Mouse (Mus musculus) c-Kit-positive CD71-positive TER-119-positive erythroid progenitor cells, embryonic 14.5 days (primary cell): ENCODE results near the gene Dcp1a.
"Not testable (repeated sequence)": the region's sequence is repeated elsewhere in the genome, so short reads cannot be mapped to it uniquely, and the experiment has no call there.

ENCODE experiments used
- DNase-seq: peaks from one replicate; pipeline ENCODE4 v3.0.0-alpha.2; 2013; ENCODE audit warnings: low spot score

The Dcp1a gene

DNA sequence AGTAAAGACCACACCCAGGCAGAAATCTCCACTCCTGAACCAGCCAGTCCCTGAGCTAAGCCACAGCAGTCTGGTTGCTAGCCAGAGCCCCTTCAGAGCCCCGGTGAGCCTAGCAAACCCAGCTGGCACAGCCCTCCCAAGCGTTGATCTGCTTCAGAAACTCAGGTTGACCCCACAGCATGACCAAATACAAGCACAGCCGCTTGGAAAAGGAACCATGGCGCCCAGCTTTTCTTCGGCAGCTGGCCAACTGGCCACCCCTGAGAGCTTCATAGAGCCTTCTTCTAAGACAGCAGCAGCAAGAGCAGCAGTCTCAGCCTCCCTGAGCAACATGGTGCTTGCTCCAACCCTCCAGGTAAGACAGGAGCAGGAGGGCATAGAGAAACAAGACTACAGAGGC, 40.0 kb downstream of the Dcp1a start:
- DNase-seq: no peak

DNA sequence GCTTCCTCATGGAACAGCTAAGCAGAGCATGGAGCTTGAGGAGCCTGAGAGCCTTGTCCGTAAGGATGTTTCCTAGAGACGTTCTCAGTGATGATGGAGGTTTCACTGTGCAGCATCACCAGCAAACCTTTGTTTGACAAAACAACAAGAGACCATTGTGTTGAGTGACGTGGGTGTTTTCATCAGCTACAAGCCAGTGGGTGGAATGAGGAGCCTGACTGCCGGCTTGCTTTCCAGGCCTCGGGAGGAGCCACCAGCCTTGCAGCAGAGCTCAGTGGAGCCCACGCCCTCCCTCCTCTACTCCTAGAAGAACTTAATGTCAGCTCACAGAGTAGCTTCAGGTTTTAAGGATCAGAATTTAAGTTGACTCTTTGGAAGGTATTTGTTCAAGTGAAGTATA, 44.0 kb downstream of the Dcp1a start:
- DNase-seq: no peak

DNA sequence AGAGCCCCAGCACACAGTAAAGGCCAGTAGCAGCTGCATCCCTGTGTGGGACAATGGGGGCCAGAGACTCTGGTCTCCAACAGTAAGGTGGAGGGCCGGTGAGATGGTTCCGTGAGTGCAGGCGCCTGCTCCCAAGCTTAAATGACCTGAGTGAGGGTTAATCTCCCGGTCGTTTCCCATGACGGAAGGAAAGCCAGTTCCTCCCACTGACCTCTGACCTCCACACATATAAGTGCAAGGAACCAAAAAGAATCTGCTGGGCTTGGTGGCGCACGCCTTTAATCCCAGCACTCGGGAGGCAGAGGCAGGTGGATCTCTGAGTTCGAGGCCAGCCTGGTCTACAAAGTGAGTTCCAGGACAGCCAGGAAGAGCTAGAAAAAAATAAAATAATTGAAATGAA, 49.1 kb downstream of the Dcp1a start:
- DNase-seq: no peak

DNA sequence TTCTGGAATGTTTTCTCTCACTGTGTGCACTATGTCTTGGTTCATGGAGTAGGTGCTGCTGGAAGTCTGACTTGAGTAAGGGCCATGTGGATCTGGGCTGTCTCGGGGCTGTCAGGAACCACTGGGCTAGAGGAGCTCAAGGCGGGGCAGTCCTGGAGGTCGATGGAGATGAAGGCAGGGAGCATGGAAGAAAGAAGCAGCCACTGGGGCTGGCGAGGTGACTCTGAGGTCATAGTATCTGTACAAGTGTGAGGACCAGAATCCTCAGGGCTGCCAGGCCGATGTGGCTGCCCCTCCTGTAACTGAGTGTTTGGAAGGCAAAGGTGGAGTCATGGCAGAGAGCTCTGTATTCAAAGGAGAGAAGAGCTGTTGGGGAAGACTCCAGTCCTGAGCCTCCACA, 49.6 kb downstream of the Dcp1a start:
- DNase-seq: no peak

DNA sequence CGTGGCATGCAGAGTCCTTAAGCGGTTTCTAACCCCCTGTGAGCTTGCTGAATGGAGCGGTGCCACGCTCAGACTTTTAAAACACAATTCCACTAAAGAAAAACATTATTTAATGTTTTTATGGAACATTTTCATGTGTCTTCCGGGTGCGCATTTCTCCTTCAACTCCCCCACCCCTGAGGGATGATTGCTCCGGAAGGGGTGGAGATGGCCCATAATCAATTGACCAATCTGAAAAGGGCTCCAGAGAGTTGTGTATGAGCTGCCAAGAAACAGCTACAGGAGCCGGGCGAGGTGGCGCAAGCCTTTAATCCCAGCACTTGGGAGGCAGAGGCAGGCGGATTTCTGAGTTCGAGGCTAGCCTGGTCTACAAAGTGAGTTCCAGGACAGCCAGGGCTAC, 50.1 kb downstream of the Dcp1a start:
- no peak for DNase-seq

DNA sequence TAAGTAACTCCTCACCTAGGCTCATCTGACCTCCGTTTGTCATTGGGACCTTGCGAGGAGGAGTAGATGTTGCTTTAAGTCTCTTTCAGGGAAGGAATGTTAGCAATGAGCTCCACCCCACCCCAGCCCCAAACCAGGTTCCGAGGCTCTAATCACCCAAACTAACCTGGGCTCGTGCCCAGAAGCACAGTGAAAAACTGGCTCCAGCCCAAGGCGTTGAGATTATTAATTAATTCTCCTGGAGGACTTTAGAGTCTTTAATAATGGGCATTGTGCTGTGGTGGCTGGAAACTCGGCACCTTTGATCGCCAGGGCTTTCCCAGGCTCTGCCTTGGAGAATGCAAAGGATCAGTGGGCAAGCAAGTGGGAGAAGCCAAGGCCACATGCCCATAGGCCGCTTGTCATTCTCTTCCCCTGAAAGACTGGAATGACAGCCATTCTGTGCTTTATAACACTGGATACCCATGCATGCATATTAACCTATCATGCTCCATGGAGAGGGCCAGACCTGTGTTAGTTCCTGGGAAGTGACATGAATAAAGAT, 51.5 kb downstream of the Dcp1a start:
- DNase-seq: no peak

DNA sequence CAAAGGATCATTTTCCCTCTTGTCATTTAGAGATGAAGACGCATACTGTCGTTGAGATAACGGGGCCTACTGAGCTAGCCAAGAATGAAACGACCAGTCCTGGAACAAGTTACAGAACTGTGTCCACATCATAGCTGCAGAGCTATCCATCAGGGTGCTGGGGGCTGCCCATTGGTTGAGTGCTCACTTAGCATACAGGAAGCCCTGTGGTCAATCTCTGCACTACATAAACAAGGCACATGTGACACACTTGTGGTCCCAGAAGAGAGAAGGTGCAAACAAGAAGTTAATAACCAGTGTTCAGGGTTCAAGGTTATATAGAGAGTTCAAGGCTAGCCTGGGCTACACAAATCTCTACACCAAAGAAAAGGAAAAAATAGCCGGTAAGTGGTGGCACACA, 52.1 kb downstream of the Dcp1a start:
- DNase-seq: no peak

DNA sequence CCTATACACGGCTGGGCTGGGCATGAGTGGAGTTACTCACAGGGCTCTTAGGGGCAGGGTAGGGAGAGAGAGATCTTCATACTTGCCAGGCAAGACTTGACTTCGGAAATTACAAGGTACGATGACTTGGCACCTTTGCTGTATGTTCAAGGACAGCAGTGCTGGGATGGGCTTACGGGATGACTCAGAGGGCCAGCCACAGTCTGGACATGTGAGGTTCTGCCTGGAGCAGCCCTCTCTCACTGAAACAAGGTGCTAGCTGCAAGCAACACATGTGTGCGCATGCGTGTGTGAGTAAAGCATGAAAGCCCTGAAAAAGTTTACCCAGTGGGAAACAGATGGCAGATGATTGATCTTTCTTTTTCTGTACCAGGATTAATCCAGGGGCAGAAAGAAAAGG, 52.6 kb downstream of the Dcp1a start:
- DNase-seq: no peak

DNA sequence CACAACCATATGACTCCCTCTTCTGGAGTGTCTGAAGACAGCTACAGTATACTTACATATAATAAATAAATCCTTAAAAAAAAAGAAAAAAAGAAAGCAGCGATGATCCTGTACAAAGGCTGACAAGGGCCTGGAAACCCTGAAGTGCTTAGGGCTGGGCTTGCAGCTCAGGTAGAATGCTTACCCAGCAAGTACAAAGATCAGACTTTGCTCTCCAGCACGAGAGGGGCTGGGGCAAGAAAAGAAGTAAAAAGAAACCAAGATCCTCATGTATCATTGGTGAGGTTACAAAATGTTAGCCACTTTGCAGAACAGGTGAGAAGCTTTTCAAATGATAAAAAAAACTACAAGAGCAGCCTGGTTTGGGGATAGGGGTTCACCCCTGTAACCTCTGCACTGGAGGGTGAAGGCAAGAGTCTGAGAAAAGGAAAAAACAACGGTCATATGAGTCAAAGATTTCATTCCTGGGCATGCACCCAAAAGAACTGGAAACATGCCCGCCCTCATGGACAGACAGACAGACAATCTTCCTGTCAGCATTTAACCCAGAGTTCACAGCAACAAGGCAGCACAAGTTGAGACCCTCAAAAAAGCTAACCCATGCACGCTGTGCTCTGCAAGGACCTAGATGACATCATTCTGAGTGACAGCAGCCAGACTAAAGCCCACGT, 54.6 kb downstream of the Dcp1a start:
- no peak for DNase-seq

DNA sequence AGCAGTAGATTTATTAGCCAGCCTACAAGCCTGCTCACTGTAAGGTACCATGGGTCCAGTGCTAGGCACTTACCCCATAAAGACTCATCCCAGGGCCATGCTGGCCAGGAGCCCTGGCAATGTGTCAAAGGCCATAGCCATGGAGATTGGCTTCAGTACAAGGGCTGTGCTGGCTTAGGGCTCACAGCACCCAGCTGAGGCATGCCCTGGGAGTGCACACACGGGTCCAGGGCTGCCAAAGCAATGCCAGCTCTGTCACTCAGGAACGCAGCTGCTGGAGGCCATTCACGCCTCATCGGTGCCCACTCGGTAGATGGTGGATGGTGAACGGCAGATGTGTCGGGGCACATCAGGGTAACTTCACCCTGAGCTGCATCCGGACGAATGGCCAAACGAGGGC, 62.2 kb downstream of the Dcp1a start:
- no peak for DNase-seq

DNA sequence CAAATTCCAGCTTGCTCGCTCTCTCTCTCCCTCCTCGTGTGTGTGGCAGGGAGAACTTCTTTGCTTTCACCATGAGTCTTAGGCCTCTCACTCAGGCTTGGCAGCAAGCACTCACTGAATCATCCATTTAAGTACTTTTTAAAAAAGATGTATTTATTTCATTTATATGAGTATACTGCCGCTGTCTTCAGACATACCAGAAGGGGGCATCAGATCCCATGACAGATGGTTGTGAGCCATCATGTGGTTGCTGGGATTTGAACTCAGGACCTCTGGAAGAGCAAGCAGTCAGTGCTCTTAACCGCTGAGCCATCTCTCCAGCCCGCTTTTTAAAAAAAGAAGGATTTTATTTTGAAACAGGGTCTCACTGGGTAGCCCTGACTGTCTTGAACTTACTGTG, 64.0 kb downstream of the Dcp1a start:
- DNase-seq: not testable (repeated sequence)

DNA sequence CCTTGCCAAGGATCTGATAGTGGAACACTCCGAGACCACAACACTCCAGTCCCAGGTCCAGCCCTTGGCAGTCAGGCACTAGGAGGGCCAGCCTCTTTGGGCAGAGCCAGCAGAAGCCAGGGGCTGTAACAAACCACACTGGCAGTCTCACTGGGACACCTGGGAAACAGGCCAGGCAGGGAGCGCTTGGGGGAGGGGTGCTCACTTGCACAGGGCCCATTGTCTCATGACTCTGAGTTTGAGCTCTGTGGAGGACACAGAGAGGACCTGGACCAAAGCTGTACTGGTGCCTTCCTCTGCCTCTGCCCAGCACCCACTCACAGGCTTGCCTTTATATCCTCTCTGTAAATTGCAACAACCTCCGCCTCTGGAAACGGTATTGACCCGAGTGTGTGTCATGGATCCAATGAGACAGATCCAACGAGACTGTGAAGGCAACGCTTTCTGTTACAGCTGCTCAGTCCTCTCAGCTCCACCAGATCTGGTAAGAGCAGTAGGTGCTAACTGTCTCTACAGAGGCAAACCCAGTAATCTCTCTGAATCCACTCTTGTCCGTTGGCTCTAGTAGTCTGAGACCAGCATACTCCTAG, 68.9 kb downstream of the Dcp1a start, which contains the start of gene Tkt:
Tkt (plus strand) TSS at position 229 of the 590 bp plus-strand sequence.
- DNase-seq: no peak

DNA sequence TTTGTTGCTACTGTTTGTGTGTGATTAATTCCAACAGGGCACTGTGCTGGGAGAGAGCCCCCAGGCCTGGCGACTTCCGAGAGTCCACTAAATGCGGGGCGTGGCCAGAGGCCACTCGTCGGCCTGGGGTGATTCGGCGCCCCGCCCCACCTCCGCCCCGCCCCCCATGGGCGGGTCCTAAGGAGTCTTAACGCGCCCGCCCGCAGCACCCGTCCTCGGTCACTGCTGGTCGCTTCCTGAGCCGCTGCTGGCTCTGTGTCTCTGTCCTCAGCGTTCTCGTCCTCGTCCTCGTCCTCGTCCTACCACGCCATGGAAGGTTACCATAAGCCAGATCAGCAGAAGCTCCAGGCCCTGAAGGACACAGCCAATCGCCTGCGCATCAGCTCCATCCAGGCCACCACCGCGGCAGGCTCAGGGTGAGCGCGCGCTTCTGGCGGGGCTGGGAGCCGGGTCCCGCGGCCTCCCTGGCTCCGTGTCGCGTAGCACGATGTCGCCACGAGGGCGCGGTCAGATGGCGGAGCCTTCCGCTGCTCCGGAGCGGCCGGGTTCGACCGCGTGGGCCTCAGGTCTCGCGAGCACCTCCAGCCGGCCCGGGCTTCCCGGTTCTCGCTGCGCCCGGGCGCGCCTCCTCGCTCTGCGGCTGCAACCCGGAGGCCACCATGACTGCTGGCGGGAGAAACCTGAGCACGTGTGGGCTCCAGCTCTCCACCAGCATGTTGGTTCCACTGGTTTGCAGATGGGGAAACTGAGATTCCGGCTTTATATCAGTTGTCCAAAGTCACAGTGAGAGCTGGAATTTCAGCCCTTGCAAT, 69.8 kb downstream of the Dcp1a start:
- peak; percentile 94 for DNase-seq

DNA sequence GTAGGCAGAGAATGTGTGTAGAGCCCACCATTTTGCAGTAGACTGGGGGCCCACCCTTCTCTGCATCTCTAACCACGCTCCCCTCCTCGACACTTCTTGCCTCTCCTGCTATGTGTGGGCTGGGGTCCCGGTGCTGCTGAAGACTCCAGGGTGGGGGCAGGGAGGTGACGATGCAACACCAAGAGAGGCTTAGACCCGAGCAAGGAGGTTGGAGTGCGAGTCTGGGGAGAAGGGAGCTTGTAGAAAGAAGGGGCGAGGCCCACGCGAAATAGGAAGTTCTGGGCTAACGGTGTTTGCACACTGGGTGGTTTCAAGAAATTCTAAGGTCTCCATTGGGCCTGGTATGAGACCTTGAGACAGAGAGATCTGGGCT, 70.4 kb downstream of the Dcp1a start:
- no peak for DNase-seq

DNA sequence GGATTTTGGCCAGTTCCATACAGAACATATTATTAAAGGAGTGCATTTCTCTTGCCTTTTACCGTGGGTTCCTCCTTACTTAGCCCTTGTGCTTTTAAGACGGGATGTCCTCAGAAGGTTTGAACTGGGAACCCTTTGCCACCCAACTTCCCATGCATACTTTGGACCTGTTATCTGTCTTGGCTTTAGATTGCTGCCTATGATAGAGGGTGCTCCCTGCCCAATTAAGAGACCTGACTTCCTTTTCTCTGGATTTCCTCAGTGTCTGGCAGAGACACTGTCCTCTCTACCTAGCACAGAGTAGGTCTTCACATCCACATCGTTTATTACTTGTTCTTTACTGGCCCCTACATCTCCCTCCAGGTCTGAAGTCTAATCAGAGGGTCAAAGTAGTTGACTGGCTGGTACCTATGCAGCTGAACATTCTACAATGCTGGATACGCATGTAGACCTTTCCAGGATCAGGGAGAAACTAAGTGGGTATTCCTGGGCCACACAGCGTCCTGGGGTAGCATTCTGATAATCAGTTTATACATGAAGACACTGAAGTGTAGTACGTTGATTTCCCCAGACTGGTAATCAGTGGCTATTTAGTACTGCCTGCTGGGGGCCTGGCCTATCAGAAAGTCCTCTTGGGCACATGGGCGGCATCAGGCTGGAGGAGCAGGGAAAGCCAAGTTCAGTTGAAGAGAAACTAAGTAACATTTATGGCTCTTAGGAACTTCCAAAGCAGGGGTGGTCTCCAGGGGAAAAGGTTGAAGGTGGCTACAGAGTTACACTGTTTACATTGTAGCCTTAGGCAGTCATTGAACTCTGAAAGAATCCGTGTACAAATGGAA, 71.1 kb downstream of the Dcp1a start:
- DNase-seq: peak; percentile 47

DNA sequence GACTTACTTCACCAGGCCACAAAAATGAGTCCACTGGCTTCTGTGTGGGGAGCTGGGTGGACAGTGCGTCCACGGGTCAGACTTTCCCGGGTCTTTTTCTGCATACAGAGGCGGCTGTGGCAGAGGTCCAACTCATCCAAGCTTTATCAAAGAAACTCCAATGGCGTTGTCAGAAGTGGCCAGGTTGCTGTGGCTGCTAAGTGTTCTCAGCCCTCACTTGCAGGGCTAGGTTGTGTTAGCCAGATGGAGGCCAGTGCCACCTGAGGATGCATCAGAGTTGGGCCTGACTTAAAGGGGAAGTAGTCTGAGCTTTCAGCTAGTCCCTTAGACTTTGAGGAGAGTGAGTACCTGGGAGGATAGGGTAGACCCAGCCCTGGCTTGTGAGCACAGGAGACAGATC, 72.2 kb downstream of the Dcp1a start:
- DNase-seq: no peak

DNA sequence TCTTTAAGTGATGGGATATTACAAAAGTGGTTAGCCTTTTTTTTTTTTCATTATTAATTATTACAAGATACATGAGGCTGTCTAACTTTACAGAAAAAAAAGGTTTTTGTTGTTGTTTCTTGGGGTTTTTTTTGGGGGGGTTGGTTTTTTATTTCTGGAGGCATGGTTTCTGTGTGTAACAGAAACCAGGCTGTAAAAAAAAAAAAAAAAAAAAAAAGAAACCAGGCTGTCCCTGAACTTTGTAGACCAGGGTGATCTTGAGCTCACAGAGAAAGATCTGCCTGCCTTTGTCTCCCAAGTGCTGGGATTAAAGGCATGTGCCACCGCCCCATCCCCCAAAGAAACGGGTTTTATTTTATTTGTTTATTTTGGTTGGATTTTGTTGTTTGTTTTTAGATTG, 72.6 kb downstream of the Dcp1a start:
- DNase-seq: no peak

DNA sequence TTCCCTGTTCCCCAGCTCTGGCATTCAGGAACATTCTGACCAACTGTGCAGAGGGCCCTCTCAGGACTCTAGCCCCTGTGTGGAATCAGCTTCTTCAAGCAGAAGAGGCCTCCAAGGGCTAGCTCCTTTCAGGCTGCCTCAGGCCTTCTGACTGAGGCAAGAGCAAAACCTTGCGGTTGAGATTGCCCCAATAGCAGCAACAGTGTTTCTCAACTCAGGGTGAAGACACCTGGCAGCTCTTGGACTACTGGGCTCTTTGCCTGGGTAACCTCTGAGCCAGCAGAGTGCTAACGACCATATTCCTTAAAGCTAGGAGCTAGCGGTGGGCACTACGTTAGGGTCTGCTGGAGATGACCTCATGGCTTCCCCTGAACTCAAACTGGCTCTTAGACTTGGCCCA, 73.8 kb downstream of the Dcp1a start:
- DNase-seq: no peak

DNA sequence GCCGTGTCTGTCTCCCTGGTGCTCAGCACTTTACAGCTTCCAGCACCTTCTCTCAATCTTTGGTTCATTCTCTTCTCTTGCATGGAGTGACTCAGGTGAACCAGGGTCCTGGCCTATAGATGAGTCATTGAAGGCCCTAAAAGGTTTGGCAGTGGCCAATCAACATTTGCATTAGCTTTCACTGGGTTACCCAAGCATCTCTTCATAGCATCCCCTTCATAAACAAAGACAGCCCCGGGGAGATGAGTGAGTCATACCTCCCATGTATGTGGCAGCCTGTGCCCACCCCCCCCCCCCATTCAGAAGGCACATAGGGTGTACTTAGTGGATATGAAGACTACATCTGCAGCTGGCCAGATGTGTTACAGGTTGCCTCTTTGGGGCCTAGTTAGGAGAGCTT, 77.3 kb downstream of the Dcp1a start:
- DNase-seq: no peak

DNA sequence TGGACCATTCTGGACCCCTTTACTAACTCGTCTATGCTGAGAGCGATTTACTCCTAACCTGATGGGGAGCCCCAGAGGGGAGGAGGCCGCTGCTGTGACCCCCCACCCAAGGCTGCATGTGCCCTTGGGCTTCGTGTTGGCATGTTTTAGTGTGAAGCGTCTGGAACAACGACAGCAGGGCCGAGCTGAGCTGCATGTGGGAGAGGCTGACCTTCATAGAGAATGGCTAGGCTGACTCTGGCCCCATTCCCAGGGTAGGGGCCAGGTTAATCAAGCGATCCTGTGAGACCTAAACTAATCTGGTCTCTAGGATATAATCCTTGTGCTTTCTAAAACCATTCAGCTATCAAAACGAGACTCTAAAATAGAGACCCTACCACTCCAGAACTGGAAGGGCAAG, 78.4 kb downstream of the Dcp1a start:
- no peak for DNase-seq

DNA sequence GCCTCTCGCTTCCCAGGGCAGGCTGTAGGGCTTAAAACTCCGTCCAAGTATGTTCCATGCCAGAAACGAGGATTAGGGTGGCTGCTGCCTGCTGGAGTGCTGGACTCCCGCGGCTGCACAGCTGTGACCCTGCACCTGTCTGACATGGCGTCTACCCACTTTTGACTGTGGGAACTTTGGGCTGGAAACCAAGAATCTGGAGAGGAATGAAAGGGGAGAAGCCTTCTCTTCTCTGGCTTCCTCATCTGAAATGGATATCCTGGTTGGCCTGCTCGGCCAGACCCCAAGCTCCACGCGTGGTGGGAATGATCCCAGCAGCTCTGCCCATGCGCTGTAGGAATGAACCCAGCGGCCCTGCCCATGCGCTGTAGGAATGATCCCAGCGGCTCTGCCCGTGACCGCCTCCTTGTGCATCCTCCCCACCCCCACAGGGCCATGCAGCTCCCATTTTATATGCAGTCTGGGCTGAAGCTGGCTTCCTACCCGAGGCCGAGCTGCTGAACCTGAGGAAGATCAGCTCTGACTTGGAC, 80.1 kb downstream of the Dcp1a start:
- DNase-seq: no peak

DNA sequence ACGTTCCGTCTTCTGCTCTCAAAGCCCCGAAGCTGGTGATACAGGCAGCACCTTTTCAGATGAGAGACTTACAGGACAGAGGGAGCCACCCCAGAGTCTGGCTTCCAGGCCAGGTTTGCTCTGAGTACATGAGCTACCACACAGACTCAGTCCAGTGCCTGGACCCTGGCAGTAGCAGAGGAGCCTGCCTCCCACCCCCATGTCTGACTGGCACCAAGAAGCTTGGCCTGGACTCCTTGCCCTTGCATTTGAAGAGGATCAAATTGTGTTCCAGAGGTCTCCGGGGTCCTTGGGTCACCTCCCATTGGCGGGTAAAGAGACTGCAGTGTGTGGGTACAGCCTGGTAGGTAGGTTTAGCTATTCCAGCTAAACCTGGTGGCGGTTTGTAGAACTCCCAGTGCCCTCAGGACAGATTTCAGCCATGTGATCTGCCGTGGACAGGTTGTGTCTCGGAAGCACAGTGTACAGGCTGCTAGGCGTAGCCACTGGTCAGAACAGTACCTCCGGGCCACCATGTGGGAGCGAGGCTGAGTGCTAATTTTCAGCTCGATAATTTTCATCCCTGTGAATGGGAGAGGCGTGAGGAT, 81.6 kb downstream of the Dcp1a start:
- no peak for DNase-seq
